Mouse (Mus musculus) lung, adult 2 months (tissue): ENCODE results near the gene Zbed4. TPM values are rescaled to one million over a fixed set of nuclear protein-coding genes. Genes with fewer than 3 reads are reported as not detected.
A peak's percentile ranks its signal among the peaks of the same experiment; 100 is the strongest.
"Not testable (repeated sequence)": the region's sequence is repeated elsewhere in the genome, so short reads cannot be mapped to it uniquely, and the experiment has no call there.

Source experiments
- DNase-seq: peaks from one replicate; pipeline ENCODE4 v3.0.0; 2022
- H3K4me1 ChIP-seq: fragments of 200-500 bp; 2 replicates; pipeline ENCODE4 v1.6.1; 2011; ENCODE audit warnings: low read length; ENCODE audit not compliant: control insufficient read depth, insufficient read depth
- H3K4me3 ChIP-seq: fragments of 200-500 bp; replicated peaks from 2 replicates; pipeline ENCODE3; 2011; ENCODE audit warnings: low read depth, mild to moderate bottlenecking, control low read depth, low read length; ENCODE audit errors: extremely low read depth
- CTCF ChIP-seq: fragments of 200-500 bp; IDR thresholded peaks from 2 replicates; pipeline ENCODE4 v1.5.1; 2011; ENCODE audit warnings: mild to moderate bottlenecking, low read length, control low read depth; ENCODE audit not compliant: insufficient read depth
- POLR2A ChIP-seq: fragments of 200-500 bp; IDR thresholded peaks from 2 replicates; pipeline ENCODE4 v1.6.1; 2011; ENCODE audit warnings: low read depth, mild to moderate bottlenecking, control low read depth, low read length, borderline replicate concordance; ENCODE audit errors: extremely low read depth
- WGBS: fragments of 180-500 bp; shearing (Covaris S2); methylation state at CpG from one replicate; pipeline ENCODE4 v1.1.7; 2018; 5-methylcytosine and 5-hydroxymethylcytosine counted together
- polyA plus RNA-seq: library from polyadenylated mRNA; depleted of rRNA; stranded (reverse); fragments of >200 nt; gene quantifications from 2 replicates; pipeline ENCODE4 v1.2.3, GENCODE M21; 2012; rRNA removed

The Zbed4 gene
- polyA plus RNA-seq, result 3.1 and 4.2 TPM in 2 replicates

GRCm38 (mm10) chr15:88751564-88752402 is at the start of gene Zbed4:
Gene Zbed4 (plus strand): TSS chr15:88751660.
- Histone ChIP-seq H3K4me1 (no peaks in the 10 kb centered on the region; the same call in 1 of the 2 replicates), H3K4me3 (peak within 1 kb of the TSS; percentile 68)
- TF ChIP-seq CTCF (no peak), POLR2A (no peak)
- DNase-seq, result peak; percentile 66
- under 1% methylated on average over 115 of the region's 119 CpGs for WGBS

GRCm38 (mm10) chr15:88702501-88702900 is 49.0 kb upstream of the Zbed4 start:
- Histone ChIP-seq H3K4me3 (no peak overlapping the region), H3K4me1 (peaks cover 2% of the 10 kb centered on the region; the same call in 1 of the 2 replicates)
- 41% methylated on average over 3 of the region's 3 CpGs for WGBS
- no peak for TF ChIP-seq POLR2A
- DNase-seq, result no peak

- Histone ChIP-seq H3K4me1 (peaks cover 2% of the 10 kb centered on the region; the same call in 1 of the 2 replicates), H3K4me3 (no peak overlapping the region)
- 44% methylated on average over 1 of the region's 1 CpGs for WGBS
- TF ChIP-seq POLR2A, result no peak
- no peak for TF ChIP-seq CTCF
- no peak for DNase-seq
Observed at GRCm38 (mm10) chr15:88704284-88704683, 47.2 kb upstream of the Zbed4 start.

GRCm38 (mm10) chr15:88706320-88706719 is 45.1 kb upstream of the Zbed4 start:
- no peak for DNase-seq
- WGBS, result 78% methylated on average over 6 of the region's 6 CpGs
- TF ChIP-seq POLR2A (no peak), CTCF (no peak)
- no peak overlapping the region for H3K4me3 ChIP-seq
- no peaks in the 10 kb centered on the region; the same call in 1 of the 2 replicates for H3K4me1 ChIP-seq

DNA sequence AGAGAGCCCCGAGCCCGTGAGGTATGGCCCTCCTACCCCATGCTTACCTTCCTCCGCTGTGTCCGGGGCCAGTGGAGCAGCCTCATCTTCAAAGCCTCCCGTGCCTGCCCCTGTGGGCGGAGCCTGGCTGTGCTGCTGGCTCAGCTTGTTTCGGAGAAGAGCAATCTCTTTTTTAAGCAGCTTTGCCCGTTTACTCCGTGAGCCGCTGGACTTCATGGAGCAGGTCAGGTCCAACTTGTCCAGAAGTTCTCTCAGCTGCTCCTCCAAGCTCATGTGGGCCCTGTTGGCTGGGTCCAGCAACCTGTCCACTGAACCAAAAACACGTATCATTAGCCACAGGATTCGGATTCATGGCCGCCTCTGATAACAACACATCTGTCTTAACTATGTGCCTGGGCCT is 44.5 kb upstream of the Zbed4 start:
- H3K4me3 ChIP-seq, DNase-seq, H3K4me1 ChIP-seq: not testable (repeated sequence)
- WGBS, result 71% methylated on average over 13 of the region's 13 CpGs

- no peaks in the 10 kb centered on the region; the same call in 1 of the 2 replicates for H3K4me1 ChIP-seq
- TF ChIP-seq POLR2A (no peak), CTCF (no peak)
- WGBS, result 85% methylated on average over 5 of the region's 5 CpGs
- no peak overlapping the region for H3K4me3 ChIP-seq
- DNase-seq, result no peak
Observed at GRCm38 (mm10) chr15:88708204-88708603, 43.3 kb upstream of the Zbed4 start.

- DNase-seq, result no peak
- 70% methylated on average over 13 of the region's 13 CpGs for WGBS
- Histone ChIP-seq H3K4me3 (no peak overlapping the region), H3K4me1 (no peaks in the 10 kb centered on the region)
- TF ChIP-seq CTCF (no peak), POLR2A (no peak)
Observed at GRCm38 (mm10) chr15:88708657-88709511, 42.6 kb upstream of the Zbed4 start.

DNA sequence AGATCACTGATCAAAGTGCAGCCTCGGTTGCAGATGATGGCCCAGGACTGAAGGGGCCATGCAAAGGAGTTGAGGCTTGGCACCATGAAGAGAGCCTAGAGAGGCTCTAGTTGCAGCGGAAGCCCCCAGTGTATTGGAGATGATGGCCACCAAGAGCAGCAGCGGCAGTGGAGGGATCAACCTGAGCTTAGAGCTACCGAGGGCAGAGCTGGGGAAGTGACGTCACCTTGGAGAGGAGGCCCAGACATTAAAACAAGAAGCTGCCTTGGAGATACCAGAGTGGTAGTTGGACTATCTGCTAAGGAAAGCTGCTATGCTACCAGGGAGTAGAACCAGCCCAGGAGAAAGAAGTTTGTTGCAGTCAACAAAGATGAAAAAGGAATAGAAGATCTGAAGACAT is 41.6 kb upstream of the Zbed4 start:
- Histone ChIP-seq H3K4me3 (no peak overlapping the region), H3K4me1 (no peaks in the 10 kb centered on the region)
- no peak for DNase-seq
- 91% methylated on average over 5 of the region's 5 CpGs for WGBS
- TF ChIP-seq POLR2A (no peak), CTCF (no peak)

GRCm38 (mm10) chr15:88712501-88712900 is 39.0 kb upstream of the Zbed4 start:
- Histone ChIP-seq H3K4me1 (no peaks in the 10 kb centered on the region), H3K4me3 (no peak overlapping the region)
- 93% methylated on average over 15 of the region's 15 CpGs for WGBS
- TF ChIP-seq POLR2A (no peak), CTCF (no peak)
- DNase-seq, result no peak
